Mouse (Mus musculus): Measurements from ENCODE around the gene Hcn3. TPM values are rescaled to one million over a fixed set of nuclear protein-coding genes. Genes with fewer than 3 reads are reported as not detected.

Hcn3 gene
- polyA plus RNA-seq, 1 experiment from 2014 or later: 0.45 TPM

DNA sequence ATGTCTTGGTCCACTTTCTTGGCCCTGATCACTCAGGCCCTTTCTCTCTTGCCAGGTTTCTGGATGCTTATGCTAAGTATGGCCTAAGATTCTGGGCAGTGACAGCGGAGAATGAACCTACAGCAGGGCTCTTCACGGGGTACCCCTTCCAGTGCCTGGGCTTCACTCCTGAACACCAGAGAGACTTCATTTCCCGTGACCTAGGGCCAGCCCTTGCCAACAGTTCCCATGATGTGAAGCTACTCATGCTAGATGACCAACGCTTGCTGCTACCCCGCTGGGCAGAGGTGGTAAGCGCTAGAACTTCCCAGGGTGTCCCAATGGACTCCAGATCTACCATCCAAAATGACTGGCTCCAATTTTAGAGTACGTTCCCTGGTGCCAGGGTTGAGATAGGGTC, 46.1 kb upstream of the Hcn3 start:
- H3K9me3 ChIP-seq (ENCODE audit: control insufficient read depth, low read length): no peaks in the 10 kb centered on the region
- H3K4me1 ChIP-seq (replicated peaks; ENCODE audit: control insufficient read depth, insufficient read depth): 0 out of 2 replicates have a peak, but pooled peaks cover 2% of the 10 kb centered on the region
- no peaks in the 10 kb centered on the region for H3K27me3 ChIP-seq (ENCODE audit: control insufficient read depth, insufficient read depth, low read length)
- TF ChIP-seq CTCF (IDR thresholded peaks at IDR 0.05; ENCODE audit: low read depth) (no peak), EP300 (optimal IDR thresholded peaks at IDR 0.05) (no peak)
- H3K4me3 ChIP-seq (ENCODE audit: low read depth, low read length): no peak overlapping the region
- peaks cover 34% of the 10 kb centered on the region for H3K36me3 ChIP-seq (ENCODE audit: control insufficient read depth, insufficient read depth, low read length)
- peak overlapping the region; percentile 49 for H3K27ac ChIP-seq (replicated peaks)
- ATAC-seq (ENCODE audit: low FRiP score, low TSS enrichment): no peak
- WGBS: 90% methylated on average over 7 of the region's 7 CpGs
- no peak overlapping the region for H3K4me2 ChIP-seq (replicated peaks; ENCODE audit: low read depth)
- DNase-seq (ENCODE audit: low spot score): no peak
- H3K9ac ChIP-seq (ENCODE audit: low read length): no peak overlapping the region

DNA sequence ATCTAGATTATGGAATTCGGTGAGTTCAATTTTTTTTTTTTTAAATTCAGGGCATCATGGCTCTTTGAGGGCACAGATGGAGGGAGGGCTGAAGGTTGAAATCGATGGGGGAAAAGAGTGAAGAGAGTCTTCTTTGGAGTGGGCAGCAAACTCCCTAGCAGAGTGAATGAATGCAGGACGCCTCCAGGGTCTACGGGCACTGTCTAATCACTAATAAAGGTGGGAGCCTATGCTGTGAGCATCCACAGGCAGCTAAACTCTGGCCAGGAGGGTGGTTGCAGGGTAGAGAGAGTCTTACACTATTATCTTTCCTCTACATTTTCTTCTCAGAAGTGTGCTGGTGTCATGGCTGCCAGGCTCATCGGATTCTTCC, 43.1 kb upstream of the Hcn3 start:
- Histone ChIP-seq H3K27me3 (ENCODE audit: control insufficient read depth, insufficient read depth, low read length) (no peaks in the 10 kb centered on the region), H3K27ac (replicated peaks) (peak overlapping the region; percentile 56), H3K36me3 (ENCODE audit: control insufficient read depth, insufficient read depth, low read length) (peaks cover 19% of the 10 kb centered on the region), H3K4me1 (replicated peaks; ENCODE audit: control insufficient read depth, insufficient read depth) (0 out of 2 replicates have a peak, but pooled peaks cover 2% of the 10 kb centered on the region), H3K4me2 (replicated peaks; ENCODE audit: low read depth) (peak overlapping the region; percentile 64), H3K4me3 (ENCODE audit: low read depth, low read length) (peak overlapping the region; percentile 57), H3K9ac (ENCODE audit: low read length) (peak overlapping the region; percentile 68), H3K9me3 (ENCODE audit: control insufficient read depth, low read length) (no peaks in the 10 kb centered on the region)
- TF ChIP-seq CTCF (IDR thresholded peaks at IDR 0.05; ENCODE audit: low read depth): no peak
- no peak for TF ChIP-seq EP300 (optimal IDR thresholded peaks at IDR 0.05)
- WGBS: 41% methylated on average over 5 of the region's 5 CpGs
- ATAC-seq (ENCODE audit: low FRiP score, low TSS enrichment) (peak; percentile 27; the same call in 1 of the 2 replicates), DNase-seq (ENCODE audit: low spot score) (no peak)

DNA sequence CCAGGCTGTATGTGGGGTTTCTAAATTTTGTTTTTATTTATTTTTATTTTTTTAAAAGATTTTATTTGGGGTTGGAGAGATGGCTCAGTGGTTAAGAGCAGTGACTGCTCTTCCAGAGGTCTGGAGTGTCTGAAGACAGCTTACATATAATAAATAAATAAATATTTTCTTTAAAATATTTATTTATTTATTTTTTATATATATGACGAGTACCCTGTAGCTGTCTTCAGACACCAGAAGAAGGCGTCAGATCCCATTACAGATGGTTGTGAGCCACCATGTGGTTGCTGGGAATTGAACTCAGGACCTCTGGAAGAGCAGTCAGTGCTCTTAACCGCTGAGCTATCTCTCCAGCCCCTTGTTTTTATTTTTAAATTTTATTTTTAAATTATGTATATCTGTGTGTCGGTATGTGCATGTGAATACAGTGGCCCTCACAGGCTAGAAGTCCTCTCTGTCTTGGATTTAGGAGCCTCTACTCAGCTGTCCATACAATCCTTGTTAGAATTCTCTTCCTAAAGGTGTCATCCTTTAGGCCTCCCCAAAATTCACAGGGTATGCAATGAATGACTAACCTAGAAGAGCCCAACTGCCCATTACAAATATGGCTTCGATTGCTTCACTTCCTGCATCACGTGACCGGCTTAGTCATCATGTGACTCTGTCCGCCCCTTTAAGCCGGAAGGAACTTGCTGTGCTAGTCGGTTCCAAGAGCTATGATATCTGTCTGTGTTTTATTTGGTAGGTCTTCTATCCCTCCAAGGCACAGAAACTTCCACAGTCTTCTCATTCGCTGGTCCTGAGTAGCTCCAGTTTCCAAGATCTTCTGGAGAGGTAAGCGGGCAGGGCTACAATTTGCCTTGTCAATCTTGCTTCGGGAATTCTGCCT, 42.5 kb upstream of the Hcn3 start, which contains the start of gene Gba:
Gba (plus strand) TSS at position 676 of the 889 bp plus-strand sequence.
- 22% methylated on average over 13 of the region's 13 CpGs for WGBS
- DNase-seq (ENCODE audit: low spot score) (peak; percentile 86), ATAC-seq (ENCODE audit: low FRiP score, low TSS enrichment) (peak; percentile 81)
- Histone ChIP-seq H3K36me3 (ENCODE audit: control insufficient read depth, insufficient read depth, low read length) (peaks cover 14% of the 10 kb centered on the region), H3K9ac (ENCODE audit: low read length) (peak within 1 kb of the TSS; percentile 68), H3K27ac (replicated peaks) (peak within 1 kb of the TSS; percentile 56), H3K9me3 (ENCODE audit: control insufficient read depth, low read length) (no peaks in the 10 kb centered on the region), H3K27me3 (ENCODE audit: control insufficient read depth, insufficient read depth, low read length) (no peaks in the 10 kb centered on the region), H3K4me3 (ENCODE audit: low read depth, low read length) (peak within 1 kb of the TSS; percentile 57), H3K4me1 (replicated peaks; ENCODE audit: control insufficient read depth, insufficient read depth) (0 out of 2 replicates have a peak, but pooled peaks cover 2% of the 10 kb centered on the region), H3K4me2 (replicated peaks; ENCODE audit: low read depth) (peak within 1 kb of the TSS; percentile 64)
- TF ChIP-seq CTCF (IDR thresholded peaks at IDR 0.05; ENCODE audit: low read depth) (no peak), EP300 (optimal IDR thresholded peaks at IDR 0.05) (peak; percentile 35)

DNA sequence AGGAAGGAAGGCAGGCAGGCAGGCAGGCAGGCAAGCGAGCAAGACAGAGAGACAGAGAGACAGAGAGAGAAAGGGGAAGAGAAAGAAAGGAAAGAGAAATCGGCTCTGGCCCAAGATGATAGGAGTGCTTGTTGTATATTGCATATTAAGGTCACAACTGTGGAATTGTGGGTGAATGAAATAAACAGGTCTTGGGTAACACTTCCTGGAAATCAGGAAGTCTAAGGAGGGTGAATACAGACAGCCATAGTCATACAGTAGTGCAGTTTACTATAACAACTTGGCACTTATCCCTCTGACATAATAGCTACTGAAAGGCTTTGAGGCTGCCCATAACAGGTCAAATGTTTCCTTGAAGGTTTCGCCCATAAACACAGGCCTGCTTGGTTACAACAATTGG, 39.8 kb upstream of the Hcn3 start:
- Histone ChIP-seq H3K36me3 (ENCODE audit: control insufficient read depth, insufficient read depth, low read length) (no peaks in the 10 kb centered on the region), H3K4me1 (replicated peaks; ENCODE audit: control insufficient read depth, insufficient read depth) (0 out of 2 replicates have a peak, but pooled peaks cover 2% of the 10 kb centered on the region), H3K4me2 (replicated peaks; ENCODE audit: low read depth) (no peak overlapping the region), H3K9me3 (ENCODE audit: control insufficient read depth, low read length) (no peaks in the 10 kb centered on the region), H3K27ac (replicated peaks) (no peak overlapping the region), H3K27me3 (ENCODE audit: control insufficient read depth, insufficient read depth, low read length) (no peaks in the 10 kb centered on the region), H3K9ac (ENCODE audit: low read length) (no peak overlapping the region), H3K4me3 (ENCODE audit: low read depth, low read length) (no peak overlapping the region)
- WGBS: 76% methylated on average over 3 of the region's 3 CpGs
- ATAC-seq (ENCODE audit: low FRiP score, low TSS enrichment): no peak
- no peak for DNase-seq (ENCODE audit: low spot score)
- TF ChIP-seq EP300 (optimal IDR thresholded peaks at IDR 0.05): no peak
- no peak for TF ChIP-seq CTCF (IDR thresholded peaks at IDR 0.05; ENCODE audit: low read depth)

DNA sequence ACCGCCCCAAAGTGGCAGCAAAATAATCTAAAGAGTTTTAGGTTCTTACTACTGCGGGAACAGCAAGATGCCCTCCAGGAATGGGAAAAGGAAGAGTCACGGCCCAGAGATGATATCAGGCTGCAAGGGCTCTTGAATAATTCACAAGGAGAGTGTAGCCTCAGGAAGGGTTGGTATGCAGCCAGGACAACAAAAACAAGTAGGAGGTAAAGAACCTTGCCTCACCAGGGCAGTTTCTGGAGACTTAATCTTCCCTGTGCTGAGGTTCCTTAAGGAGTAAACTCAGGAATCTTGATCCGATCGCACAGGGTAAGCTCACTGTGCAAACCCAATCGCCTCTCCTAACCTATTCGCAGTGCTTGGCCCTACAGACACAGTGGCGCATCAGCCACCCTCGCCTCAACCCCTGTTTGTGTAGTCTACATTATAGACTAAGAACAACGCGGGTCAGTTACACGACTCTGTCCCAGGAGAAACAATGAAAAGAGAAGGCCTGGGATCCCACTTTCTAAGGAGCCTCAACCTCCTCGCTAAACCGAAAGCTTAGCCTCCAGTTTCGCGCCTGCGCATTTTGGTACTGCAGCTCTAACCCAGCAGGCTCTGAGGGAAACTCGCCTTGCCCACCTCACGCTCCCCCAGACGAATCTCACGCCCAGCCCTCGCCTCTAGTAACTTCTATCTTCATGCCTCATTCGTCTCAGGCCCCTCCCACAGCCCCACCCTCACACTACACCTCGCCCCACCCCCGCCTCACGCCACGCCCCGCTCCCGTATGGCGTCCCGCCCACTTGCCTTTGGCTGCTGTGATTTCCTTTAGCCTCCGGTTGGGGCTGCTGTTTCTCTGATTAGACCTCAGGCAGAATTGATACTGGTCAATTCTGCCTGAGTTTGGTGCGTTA, 36.2 kb upstream of the Hcn3 start:
- Histone ChIP-seq H3K27me3 (ENCODE audit: control insufficient read depth, insufficient read depth, low read length) (no peaks in the 10 kb centered on the region), H3K4me1 (replicated peaks; ENCODE audit: control insufficient read depth, insufficient read depth) (no peaks in the 10 kb centered on the region), H3K9ac (ENCODE audit: low read length) (peak overlapping the region; percentile 65), H3K36me3 (ENCODE audit: control insufficient read depth, insufficient read depth, low read length) (no peaks in the 10 kb centered on the region), H3K27ac (replicated peaks) (peak overlapping the region; percentile 86), H3K4me2 (replicated peaks; ENCODE audit: low read depth) (peak overlapping the region; percentile 64), H3K9me3 (ENCODE audit: control insufficient read depth, low read length) (no peaks in the 10 kb centered on the region), H3K4me3 (ENCODE audit: low read depth, low read length) (peak overlapping the region; percentile 45)
- peak; percentile 97 for DNase-seq (ENCODE audit: low spot score)
- TF ChIP-seq EP300 (optimal IDR thresholded peaks at IDR 0.05) (no peak), CTCF (IDR thresholded peaks at IDR 0.05; ENCODE audit: low read depth) (peak; percentile 78)
- 7% methylated on average over 33 of the region's 33 CpGs for WGBS
- peak; percentile 96 for ATAC-seq (ENCODE audit: low FRiP score, low TSS enrichment)
